Mouse (Mus musculus) retina, adult 2 months (tissue): ENCODE results near the gene Cntrob.
A peak's percentile ranks its signal among the peaks of the same experiment; 100 is the strongest.
"Not testable (repeated sequence)": the region's sequence is repeated elsewhere in the genome, so short reads cannot be mapped to it uniquely, and the experiment has no call there.

Source experiments
- DNase-seq: peaks from one replicate; pipeline ENCODE4 v3.0.0-alpha.2; 2012; ENCODE audit warnings: low read depth, low spot score

The Cntrob gene

DNA sequence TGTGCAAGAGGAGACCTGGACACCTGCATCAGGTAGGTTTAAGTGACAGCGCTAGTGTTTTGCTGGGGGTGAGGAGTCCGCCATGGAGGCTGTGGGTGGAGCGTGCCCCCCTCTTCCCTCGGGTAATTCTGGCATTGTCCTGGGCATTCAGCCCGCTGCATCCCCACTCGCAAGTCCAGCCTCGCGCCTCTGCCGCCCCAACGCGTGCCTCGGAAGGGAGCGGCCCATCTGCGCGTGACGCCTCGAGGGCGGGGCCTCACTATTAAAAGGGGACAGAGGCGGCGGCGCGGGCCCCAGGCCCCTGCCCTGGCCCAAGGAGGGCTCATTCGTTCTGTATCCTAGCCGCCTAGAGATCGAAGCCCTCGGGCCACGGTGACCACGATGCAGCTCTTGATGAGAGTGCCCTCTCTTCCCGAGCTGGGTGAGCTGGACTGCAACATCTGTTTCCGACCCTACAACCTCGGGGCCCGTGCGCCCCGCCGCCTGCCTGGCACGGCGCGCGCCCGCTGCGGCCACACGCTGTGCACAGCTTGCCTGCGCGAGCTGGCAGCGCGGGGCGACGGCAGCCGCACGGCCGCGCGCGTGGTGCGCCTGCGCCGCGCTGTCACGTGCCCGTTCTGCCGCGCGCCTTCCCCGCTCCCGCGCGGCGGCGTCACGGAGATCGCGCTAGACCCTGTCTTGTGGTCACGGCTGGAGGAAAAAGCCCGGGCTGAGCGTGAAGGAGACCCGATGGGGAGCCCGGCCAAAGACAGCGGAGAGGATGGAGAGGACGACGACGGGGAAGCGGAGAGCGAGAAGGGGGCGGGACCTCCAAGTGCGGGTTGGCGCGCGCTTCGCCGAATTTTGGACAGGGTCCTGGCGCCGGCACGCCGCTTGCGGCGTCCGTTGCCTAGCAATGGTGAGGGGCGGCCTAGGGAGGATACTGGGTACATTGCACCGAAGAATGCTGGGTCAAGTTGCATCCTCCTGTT is 16.9 kb upstream of the Cntrob start, which contains the start of gene Rnf227:
Gene Rnf227 (plus strand): TSS at position 301 of the 971 bp plus-strand sequence.
- DNase-seq, result peak; percentile 62

DNA sequence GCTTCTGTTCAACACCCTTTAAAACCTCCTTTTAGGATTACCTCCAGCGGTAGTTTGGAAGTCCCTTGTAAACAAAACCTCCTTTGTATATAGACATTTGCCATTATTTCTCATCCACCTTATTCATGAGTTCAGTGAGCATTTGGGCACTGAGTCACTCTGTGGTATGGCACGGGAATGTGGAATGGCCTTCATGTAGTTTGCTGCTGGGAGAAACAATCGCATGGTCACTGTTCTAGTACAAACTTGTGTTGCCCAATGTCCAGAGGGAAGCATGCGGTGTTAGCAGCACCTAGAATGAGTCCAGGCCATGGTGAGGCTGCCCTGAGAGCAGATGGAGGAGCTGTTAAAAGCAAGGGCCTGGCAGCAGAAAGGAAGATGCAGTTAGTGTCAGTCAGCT is 11.2 kb upstream of the Cntrob start:
- DNase-seq, result no peak

DNA sequence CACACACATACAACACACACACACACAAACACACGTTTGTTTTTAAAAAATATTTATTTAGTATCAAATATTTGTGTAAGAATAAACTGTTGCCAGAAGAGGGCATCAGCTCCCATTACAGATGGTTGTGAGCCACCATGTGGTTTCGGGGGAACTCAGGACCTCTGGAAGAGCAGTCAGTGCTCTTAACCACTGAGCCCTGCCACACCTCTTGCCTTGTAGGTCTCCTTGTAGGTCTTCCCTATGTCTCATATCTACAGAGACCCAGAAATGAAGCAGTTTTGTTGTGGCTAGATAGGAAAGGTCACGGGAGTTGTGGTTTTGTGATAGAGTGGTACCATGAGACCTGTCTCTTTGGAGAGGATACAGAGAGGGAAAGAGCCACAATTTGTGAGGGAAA is 10.3 kb upstream of the Cntrob start:
- no peak for DNase-seq

DNA sequence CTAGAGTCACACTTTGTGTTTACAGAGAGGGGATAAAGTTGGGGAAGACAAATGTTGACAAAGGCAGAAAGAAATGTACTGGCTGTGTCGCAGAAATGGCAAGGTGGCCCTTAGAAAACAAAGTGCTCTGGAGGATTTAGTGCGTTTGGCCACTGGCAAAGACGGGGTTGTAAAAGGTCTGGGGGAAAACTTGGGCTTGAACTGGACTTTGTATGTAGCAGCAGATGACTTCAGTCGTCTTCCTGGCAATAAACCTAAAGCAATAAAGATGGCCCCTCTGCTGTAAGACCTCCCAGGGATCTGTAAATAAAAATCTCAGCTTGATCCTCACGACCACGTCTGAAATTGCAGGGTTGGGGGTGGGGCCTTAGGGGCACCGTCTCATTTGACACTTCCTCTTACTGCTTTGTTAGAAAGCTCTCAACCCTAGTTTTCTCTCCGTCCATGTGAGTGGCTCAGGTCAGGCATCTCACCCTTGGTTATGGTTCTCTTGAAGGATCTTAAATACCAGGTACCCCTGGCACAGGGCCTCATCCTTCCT is 9.2 kb upstream of the Cntrob start:
- DNase-seq, result no peak

DNA sequence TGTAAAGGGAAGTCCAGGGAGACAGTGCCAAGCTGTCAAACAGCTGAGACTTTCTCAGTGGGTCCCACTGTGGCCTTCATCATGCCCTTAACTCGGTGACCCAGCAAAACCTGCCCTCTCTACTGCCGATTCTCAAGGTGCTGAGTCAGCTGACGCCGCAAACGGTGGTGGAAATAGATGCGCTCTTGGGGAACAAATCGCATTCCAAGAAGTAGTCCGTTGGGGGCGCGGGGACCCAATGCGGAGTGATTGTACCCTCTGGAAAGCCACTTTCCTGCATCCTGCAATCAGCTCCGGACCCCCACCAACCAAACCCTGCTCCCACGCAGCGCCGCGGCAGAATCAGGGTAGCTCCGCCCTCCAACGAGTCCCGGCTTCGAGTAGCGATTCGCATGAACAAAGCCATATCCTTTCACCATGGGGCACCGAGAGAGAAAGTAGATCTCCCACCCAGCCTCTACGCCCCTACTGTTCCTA is 8.4 kb upstream of the Cntrob start:
- DNase-seq, result no peak

DNA sequence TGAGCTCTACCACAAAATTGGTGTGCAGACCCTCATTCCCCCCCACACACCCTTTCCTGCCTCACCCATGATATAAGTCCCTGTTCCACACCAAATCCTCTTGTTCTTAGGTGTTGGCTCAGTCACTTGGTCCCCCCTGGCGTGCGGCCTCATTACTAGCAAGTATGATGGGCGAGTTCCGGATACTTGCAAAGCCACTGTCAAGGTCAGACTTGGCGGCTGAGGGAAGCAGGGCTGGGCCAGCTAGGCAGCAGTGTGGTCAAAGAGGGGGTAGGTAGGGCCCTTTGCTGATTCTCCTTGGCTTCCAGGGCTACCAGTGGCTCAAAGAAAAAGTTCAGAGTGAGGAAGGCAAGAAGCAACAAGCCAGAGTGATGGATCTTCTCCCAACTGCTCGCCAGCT is 7.6 kb upstream of the Cntrob start:
- no peak for DNase-seq

DNA sequence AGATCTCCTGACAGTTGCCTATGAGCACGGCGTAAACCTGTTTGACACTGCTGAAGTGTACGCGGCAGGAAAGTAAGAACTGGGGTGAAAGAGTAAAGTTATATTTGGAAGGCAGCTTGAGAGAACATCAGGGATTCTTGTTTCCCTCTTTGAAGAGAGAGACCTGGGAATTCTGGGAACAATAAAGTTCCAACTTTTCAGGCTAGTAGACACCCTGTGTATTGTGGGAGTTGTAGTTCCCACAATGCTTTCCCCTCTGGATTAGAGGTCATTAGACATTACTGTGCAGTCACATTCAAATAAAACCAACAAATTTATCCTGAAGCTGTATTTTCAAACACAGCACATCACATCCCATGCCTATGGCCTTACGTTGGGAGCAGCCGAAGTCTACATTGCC is 4.9 kb upstream of the Cntrob start:
- DNase-seq, result no peak

DNA sequence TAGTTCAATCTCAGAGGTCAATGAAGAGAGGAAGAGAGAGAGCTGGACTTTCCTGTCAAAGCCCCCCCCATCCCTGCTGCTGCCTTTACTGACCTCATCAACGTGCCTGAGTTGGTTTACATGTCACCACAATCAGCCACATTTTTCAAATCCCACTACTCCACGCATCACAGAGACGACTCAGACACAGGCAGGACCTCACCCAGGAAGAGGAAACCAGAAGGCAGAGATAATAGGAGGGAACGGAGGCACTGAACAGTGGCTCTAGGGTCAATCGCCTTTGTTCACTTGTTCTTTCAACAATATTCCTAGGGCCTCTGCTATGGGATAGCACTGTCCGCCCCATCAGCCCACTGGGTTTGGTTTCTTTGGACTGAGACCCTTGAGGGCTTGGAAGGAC is 4.1 kb upstream of the Cntrob start:
- DNase-seq, result no peak

DNA sequence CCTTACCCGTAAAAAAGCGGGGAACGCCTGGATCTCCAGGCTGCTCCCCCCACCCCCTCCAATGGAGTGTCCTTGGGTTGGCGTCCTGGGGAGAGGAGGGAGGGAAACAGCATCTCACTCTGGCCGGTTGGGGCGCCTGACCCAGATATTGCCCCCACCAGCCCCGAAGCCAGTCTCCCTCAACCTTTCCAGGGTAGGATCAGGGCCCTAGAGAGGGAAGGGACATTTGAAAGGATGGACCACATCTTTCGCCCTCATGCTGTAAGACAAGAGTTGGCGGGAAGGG is 3.5 kb upstream of the Cntrob start:
- no peak for DNase-seq

DNA sequence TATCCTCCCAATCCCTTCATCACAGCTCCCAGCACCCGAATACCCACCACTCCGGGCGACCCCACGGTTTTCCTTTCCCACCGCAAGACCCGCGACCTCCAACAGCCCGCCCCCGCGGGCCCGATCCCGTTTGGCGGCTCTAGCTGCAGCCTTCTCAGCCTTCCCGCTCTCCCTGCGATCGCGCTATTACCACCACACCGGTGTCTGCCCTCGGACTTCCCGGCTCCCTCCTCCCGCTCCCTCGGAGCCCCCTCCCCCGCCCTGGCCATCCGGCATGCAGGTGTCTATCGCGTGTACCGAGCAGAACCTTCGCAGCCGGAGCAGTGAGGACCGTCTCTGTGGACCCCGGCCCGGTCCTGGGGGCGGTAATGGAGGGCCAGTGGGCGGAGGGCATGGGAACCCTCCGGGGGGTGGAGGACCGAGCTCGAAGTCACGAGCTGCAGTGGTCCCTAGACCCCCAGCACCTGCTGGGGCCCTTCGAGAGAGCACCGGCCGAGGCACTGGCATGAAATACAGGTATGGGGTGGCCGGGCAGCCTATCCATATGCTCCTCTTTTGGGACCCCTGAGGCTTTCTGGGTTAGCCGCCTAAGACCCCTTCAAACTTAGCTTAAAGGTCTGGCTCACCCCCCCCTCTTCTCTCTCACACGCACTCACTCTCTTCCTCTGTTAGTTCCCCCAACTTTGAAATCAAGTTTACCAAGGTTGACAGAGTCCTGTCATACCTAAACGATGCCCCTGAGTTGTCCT is 3.0 kb upstream of the Cntrob start:
- DNase-seq, result no peak

DNA sequence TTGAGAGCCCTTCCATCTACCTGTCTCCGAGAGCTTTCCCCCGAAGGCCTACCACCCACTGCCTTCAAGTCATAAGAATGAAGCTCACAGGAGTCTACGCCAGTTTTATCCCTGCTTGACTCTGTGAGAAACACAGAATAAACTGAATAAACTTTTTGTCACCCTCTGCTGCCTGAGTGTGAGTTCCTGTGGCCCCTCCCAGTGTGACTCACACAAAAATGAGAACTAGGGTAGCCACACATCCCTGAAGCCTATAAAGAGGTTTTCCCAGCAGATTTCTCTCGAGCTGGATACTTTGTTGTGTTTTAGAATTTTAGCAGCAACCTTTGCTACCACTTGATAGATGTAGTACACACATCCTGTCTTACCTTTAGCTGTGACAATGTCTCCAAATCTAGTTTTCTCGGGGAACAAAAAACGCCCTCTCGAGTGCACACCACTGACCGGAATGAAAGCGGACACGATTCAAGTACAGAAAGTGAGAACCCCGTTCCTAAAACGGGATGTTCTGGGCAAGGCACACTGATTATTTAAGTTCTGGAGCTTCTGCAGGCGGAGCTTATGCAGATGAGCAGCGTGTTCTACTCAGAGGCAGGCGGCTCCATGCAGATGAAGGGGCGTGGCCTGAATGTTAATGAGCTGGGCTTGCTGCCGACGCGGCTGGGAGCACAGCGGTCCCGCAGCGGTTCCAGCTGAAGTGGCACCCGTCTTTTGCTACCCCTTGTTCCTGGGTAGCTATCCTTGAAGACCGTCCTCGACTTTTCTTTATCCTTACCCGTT is 2.2 kb upstream of the Cntrob start, which contains the start of gene Kcnab3:
Gene Kcnab3 (plus strand): TSS at position 631 of the 780 bp plus-strand sequence.
- peak; percentile 64 for DNase-seq

DNA sequence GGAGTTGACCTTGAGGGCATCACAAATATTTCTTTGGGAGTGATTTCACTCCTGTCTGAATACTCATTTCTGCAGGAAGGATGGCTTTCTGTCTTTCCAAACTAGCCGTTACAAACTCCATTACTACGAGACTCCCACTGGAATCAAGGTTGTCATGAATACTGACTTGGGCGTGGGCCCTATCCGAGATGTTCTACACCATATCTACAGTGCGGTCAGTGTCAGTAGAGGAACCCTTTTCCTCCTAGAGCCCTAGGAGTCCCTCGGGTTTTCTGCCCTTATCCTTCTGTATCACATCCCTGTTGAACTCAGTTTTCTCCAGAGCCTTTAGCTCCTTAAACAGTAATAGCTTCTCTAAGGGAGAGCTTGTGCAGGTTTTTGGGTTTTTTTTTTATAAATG is 1.2 kb upstream of the Cntrob start:
- no peak for DNase-seq

DNA sequence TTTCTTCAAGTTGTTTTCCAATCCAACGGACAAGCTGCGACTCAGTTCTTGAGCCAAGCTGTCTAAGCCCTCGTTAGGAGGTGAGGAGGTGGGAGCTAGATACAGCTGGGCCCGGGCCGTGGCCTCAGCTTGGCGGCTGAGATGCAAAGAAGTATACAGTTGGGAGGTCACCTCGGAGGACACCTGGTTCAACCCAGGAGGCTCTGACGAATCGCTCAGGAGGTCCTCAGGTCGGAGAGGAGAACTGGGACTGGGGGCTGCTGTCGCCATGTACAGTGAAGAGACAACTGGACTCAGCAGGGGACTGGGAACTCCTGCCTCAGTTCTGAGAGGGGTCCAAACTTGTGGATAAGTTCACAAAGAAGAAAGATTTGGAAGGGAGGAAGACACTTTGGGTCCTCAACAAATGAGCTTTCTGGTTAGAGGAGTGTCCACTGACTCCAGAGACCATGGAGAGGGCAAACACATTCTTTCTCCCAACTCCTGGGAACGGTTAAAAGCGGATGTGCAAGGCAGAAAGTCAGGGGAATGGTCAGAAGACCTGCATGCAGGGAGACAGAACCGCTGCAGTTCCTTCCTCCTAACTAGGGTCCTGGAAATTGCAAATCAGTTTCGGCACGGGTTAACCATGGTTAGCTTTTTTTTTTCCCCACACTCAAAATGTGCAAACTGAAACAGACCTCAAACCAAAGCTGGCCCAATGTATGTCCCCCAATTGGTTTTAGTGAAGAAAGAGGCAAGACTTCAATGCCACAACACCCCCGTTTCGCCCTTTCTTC is 693 bp downstream of the Cntrob start:
- no peak for DNase-seq

DNA sequence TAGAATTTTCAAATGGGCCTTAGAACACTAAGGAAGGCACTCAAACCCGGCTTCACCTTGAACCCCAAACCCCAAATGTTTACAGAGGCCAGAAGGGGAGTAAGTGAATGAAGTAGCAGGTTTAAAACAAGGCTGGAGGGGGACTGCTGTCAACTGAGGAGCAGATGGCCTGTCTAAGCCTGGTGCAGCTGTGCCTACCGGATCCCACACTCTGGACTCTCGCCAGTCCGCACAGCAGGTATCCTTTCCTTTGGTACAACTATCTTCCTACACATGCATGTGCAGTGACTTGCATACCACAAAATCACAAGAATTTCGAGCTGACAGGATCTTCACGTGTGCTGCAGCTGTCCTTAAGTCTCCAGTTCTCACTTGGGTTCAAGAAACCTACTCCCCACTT is 1.6 kb downstream of the Cntrob start:
- no peak for DNase-seq

DNA sequence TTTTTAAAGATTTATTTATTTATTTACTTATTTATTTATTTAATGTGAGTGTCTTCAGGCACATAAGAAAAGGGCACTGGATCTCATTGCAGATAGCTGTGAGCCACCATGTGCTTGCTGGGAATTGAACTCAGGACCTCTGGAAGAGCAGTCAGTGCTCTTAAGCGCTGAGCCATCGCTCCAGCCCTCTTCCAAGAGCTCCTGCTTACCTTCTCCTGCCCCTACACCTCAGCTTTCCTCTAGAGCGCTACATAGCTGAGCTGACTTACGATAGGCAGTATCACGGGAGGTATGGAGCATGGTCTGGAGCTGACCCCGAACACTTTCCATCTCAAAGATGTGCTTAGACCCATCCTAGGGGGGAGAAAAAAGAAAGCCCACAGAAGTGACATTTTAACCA is 2.0 kb downstream of the Cntrob start:
- no peak for DNase-seq

DNA sequence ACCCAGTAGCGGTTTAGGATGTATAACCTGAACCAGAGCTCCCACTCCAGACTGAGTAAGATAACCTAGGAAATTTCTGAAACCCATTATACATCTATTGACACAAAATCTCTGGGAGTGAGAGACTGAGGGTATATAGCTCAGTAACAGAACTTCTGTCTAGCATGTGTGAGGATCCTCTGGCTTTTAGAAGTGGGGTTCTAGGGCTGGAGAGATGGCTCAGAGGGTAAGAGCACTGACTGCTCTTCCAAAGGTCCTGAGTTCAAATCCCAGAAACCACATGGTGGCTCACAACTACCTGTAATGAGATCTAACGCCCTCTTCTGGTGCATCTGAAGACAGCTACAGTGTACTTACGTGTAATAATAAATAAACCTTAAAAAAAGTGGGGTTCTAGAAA is 5.6 kb downstream of the Cntrob start:
- DNase-seq, result not testable (repeated sequence)

DNA sequence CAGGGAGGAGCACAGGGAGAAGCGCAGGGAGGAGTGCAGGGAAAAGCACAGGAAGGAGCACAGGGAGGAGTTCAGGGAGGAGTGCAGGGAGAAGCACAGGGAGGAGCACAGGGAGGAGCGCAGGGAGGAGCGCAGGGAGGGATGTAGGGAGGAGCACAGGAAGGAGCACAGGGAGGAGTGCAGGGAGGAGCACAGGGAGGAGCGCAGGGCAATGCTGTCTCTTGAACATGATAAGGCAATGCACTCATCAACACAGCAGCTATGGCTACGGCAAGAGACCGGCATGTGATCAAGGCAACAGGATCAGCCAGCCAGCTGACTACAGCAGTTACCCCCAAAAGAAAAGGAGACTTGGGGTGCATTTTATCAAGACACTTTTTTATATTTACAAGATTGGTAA is 7.2 kb downstream of the Cntrob start:
- DNase-seq, result no peak

DNA sequence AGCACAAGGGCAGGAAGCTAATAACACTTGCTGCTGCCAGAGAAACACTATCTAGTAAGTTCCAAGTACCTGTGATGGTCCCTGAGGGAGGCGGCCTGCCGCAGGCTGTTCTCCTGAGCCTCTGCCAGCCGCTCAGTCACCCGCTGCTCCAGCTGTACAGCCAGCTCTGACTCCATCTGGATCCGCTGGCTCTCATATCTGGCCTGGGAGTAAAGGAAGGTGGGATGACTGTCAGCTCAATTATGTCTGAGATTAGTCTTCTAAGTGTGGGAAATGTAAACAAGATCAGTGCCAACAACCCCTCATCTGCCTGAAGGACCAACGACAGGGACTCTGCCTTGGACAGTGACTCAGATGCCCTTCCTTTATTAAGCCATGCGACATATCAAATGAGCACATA is 12.3 kb downstream of the Cntrob start:
- no peak for DNase-seq

DNA sequence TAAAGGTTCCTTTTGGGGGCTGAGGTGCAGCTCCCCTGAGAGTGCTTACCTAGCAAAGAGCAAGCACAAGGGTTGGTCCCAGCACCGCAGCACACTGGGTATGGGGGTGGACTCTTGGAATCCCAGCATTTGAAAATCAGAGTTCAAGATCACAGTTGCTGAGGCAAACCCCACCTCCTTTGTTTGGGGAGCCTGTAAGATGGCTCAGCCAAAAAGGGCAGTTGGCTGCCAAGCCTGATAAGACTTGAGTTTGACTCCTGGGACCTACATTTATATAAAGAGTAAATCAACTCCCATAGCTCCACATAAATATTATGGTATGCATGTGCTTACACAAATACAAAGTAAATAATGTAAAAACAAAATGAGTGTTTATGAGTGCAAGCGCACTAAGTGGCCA is 17.5 kb downstream of the Cntrob start:
- no peak for DNase-seq

DNA sequence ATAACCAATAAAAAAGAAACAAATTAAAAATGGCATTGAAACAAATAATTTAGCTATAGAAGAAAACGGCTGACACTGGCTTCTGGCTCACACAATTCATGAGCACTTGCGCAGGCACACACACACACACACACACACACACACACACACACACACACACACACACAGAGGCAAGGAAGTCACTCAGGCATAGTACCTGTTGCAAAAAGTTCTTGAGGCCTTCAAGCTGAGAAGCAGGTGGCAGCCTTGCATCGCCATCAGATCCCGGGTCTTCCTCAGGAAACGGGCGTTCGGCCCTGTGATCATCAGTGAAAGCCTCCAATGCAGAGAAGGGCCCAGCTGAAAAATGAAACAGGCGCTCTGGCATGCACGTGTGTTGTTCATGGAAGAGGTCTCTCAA is 18.3 kb downstream of the Cntrob start:
- DNase-seq, result no peak

DNA sequence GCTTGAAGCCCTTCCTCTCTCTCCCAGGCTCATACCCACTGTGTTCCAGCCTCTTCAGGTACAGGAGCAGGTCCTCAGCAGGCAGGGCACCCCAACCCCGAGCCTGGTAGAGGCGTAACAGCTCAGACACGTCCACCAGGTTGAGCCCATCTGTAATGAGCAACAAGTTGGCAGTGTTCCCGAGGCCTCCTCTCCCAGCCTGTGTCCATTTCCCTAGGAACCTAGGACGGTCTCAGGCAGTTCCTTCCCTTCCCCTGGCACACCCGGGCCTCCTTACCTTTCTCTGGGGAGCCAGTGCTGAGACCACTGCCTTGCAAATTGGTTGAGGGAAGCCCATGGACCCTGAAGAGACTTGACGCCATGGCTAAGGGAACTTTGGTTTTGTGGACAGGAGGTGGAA is 20.8 kb downstream of the Cntrob start:
- DNase-seq, result no peak
